Mouse (Mus musculus): ENCODE measurements at regions not wholly inside any gene's neighbourhood (a gene's known extent, or its start where the extent isn't known, plus 50 kb on each side); places are given as distances from the start of the nearest gene placed in this dataset.

- DNase-seq, result no peak
These were observed 130.7 kb upstream of the Gprin3 start for GRCm38 (mm10) chr6:59556668-59557310.

DNA sequence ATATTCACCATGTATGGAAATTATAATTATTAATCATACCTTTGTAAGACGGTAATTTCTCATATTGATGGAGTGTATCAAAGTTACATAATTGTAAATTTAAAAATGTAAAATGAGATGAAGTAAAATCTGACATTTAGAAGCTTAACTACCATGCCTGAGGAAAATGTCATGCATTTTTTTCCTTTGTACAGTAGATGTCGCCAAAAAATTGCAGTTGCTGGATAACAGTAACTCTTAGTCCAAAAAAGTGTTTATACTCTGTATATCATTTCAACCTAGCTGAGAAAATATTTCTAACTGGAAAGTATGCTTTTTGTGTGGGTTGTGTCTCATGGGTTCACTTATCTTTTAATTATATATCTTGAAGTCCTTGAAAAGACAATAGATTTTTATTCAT is 110.9 kb upstream of the Gprin3 start:
- no peak for DNase-seq

GRCm38 (mm10) chr6:59524940-59525265 is 98.8 kb upstream of the Gprin3 start:
- DNase-seq, result no peak

DNA sequence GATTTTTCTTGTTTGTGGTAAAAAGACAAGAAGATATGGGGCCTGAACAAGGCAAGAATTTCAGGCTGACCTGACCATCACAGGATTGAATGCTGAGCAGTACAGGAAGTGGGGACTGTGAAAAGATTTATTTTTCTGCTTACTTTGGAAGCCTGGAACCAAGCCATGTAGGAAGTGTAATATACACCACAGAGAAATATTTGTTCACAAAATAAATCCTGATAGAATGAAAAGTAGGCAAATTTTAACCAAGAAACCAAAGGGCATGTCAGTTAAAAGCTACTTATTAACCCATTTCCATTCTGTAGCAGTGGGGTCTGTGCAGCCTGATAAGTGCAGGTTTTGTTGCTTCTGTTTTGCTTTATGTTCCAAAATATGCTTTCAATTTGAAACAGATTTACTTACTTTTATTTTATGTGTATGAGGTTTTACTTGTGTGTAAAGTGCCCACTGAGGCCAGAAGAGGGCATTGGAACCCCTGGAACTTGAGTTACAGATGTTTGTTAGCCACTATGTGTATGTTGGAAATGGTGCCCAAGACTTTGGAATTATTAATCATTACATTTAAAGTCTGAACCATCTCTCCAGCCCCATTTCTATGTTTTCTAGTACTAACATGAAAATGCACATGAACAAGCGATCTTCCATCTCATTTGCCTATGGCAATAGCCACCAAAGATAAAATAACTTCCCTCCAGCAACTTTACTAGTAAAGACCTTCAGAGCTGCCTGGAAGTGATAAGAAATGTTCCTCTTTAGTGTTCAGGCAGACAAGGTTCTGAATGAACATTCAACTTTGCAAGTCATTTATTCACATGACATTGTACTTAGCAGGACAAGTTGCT is 98.2 kb upstream of the Gprin3 start:
- peak in 1 of 2 experiments; percentile 14 for DNase-seq

DNA sequence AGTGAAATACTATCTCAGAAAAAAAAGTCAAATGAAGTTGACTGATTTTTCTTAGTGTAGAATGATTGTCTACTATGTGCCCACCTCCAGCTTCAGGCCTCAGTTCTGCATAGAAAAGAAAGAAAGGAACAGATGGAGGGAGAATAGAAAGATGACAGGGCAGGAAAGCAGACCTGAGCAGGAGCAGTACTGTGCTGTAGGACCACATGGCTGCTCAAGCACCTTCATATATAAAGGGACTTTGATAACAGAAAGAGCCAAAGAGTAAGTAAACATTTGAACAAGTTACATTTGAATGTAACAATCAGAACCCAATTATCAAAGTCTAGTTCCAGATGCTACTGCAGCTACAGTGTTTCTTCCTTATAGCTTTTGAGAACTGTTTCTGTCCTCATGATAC is 96.9 kb upstream of the Gprin3 start:
- DNase-seq, result no peak

- peak in 1 of 2 experiments; percentile 3 for DNase-seq
These were observed 74.7 kb upstream of the Gprin3 start for GRCm38 (mm10) chr6:59500818-59501217.

DNA sequence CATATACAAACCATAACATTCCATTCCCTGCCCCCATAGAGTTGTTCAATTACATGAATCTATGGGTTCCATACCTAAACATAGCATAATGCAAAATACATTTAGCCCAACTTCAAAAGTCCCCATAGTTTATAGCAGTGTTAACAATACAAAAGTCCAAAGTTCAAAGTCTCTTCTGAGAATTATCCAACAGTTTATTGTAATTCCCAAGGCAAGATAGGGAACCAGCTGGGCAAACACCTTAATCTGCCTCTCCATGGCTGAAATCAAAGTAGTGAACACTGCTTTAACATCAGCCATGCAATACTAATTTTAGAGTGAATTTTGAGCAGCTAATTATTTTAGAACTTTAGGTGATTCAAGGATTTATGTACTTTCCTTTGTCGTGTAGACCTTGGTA is 72.7 kb upstream of the Gprin3 start:
- no peak for DNase-seq

- peak; percentile 62 to 76 for DNase-seq
These were observed 72.0 kb upstream of the Gprin3 start for GRCm38 (mm10) chr6:59498079-59498478.

GRCm38 (mm10) chr6:59489001-59489575 is 63.0 kb upstream of the Gprin3 start:
- no peak for DNase-seq

- DNase-seq, result no peak
These were observed 62.3 kb upstream of the Gprin3 start for GRCm38 (mm10) chr6:59488386-59488785.

- no peak for DNase-seq
These were observed 57.9 kb upstream of the Gprin3 start for GRCm38 (mm10) chr6:59484004-59484403.

DNA sequence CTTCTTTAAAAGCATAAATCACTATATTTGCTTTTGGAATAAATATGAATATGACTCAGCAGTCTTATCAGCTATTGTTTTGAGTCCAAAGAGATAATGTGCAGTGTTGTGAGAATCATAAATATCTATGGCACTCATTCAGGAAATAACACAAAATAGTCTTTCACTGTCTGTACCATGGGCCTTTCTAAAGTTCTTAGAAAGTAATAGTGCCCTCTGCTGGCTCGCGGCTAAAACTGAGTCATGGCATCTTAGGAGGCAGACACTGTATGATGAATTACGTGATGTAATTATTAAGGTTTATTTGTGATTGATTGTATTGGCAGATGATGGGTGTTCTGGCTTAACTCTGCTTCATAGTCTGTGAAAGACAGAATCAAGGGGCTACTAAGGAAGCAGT is 57.5 kb upstream of the Gprin3 start:
- DNase-seq, result peak; percentile 42 to 54
